Mouse (Mus musculus) MEL (cell line): Measurements from ENCODE around the gene Ndufv1. TPM values are rescaled to one million over a fixed set of nuclear protein-coding genes. Genes with fewer than 3 reads are reported as not detected.
A peak's percentile ranks its signal among the peaks of the same experiment; 100 is the strongest.

Experiments
- DNase-seq: peaks from one replicate; pipeline ENCODE4 v3.0.0; 2011; ENCODE audit warnings: low read depth, low spot score
- H3K27ac ChIP-seq: 2 replicates; pipeline ENCODE4 v1.5.1; 2012; ENCODE audit warnings: low read depth, mild to moderate bottlenecking, control low read depth, low read length, moderate library complexity; ENCODE audit not compliant: control insufficient read depth
- H3K27me3 ChIP-seq, 2 experiments: fragments of 150-350 bp in 1 of 2; sonication (generic) in 1 of 2; 2 replicates each; pipeline ENCODE4 v1.6.1; 2012; ENCODE audit warnings: low read length in 2 of 2, mild to moderate bottlenecking in 2 of 2, improper control_type of control experiment in 1 of 2, moderate library complexity in 1 of 2; ENCODE audit not compliant: insufficient read depth in 2 of 2, control insufficient read depth in 1 of 2
- H3K36me3 ChIP-seq, 2 experiments: 2 replicates each; pipeline ENCODE4 v1.6.1; 2012 to 2014; ENCODE audit warnings: low read length in 2 of 2, improper control_type of control experiment in 1 of 2, inconsistent platforms in 1 of 2, mild to moderate bottlenecking in 1 of 2; ENCODE audit not compliant: insufficient read depth in 2 of 2, control insufficient read depth in 1 of 2
- H3K4me1 ChIP-seq, 2 experiments: fragments of 150-350 bp in 1 of 2; sonication (generic) in 1 of 2; 2 replicates each; pipeline ENCODE4 v1.6.1; 2012; ENCODE audit warnings: low read length in 2 of 2, improper control_type of control experiment in 1 of 2, mild to moderate bottlenecking in 1 of 2; ENCODE audit not compliant: insufficient read depth in 2 of 2, control insufficient read depth in 1 of 2
- H3K4me3 ChIP-seq, 2 experiments: fragments of 150-350 bp in 1 of 2; sonication (generic) in 1 of 2; 2 replicates each; pipeline ENCODE4 v1.5.1; 2012; ENCODE audit warnings: low read depth in 2 of 2, low read length in 2 of 2, mild to moderate bottlenecking in 2 of 2, moderate library complexity in 2 of 2, control low read depth in 1 of 2, improper control_type of control experiment in 1 of 2; ENCODE audit not compliant: control insufficient read depth in 1 of 2, insufficient read depth in 1 of 2
- H3K79me2 ChIP-seq: 2 replicates; pipeline ENCODE4 v1.6.1; 2012; ENCODE audit warnings: mild to moderate bottlenecking, low read length, moderate library complexity; ENCODE audit not compliant: control insufficient read depth, poor library complexity, insufficient read depth
- H3K9ac ChIP-seq: 2 replicates; pipeline ENCODE4 v1.6.1; 2012; ENCODE audit warnings: low read depth, mild to moderate bottlenecking, control low read depth, low read length, moderate library complexity; ENCODE audit not compliant: control insufficient read depth, poor library complexity, severe bottlenecking
- H3K9me3 ChIP-seq: fragments of 150-350 bp; sonication (generic); replicated peaks from 2 replicates; pipeline ENCODE4 v1.6.1; 2012; ENCODE audit warnings: mild to moderate bottlenecking, low read length, improper control_type of control experiment, moderate library complexity; ENCODE audit not compliant: insufficient read depth
- CHD1 ChIP-seq: IDR thresholded peaks from 2 replicates; pipeline ENCODE4 v1.6.1; 2012; ENCODE audit warnings: low read depth, mild to moderate bottlenecking, inconsistent platforms, low read length, improper control_type of control experiment
- CTCF ChIP-seq, 3 experiments: IDR thresholded peaks in 2 of 3; conservative IDR thresholded peaks in 1 of 3; 2 replicates each; pipeline ENCODE4 v1.5.1; 2011 to 2012; ENCODE audit warnings: low read length in 3 of 3, low read depth in 2 of 3, mild to moderate bottlenecking in 2 of 3, improper control_type of control experiment in 1 of 3, inconsistent platforms in 1 of 3, mixed read lengths in 1 of 3, moderate library complexity in 1 of 3; ENCODE audit not compliant: control insufficient read depth in 1 of 3, insufficient read depth in 1 of 3, poor library complexity in 1 of 3, severe bottlenecking in 1 of 3
- E2F4 ChIP-seq: IDR thresholded peaks from 2 replicates; pipeline ENCODE4 v1.6.1; 2011; ENCODE audit warnings: low read depth, low read length, improper control_type of control experiment, borderline replicate concordance
- ELF1 ChIP-seq: IDR thresholded peaks from 2 replicates; pipeline ENCODE4 v1.6.1; 2014; ENCODE audit warnings: low read depth, mild to moderate bottlenecking, inconsistent platforms, low read length, improper control_type of control experiment, moderate library complexity
- EP300 ChIP-seq, 2 experiments: IDR thresholded peaks; 2 replicates each; pipeline ENCODE4 v1.6.1; 2011; ENCODE audit warnings: improper control_type of control experiment in 2 of 2, low read length in 2 of 2, low read depth in 1 of 2, mild to moderate bottlenecking in 1 of 2
- GATA1 ChIP-seq: IDR thresholded peaks from 2 replicates; pipeline ENCODE4 v1.6.1; 2011; ENCODE audit warnings: low read depth, low read length, improper control_type of control experiment
- MEF2A ChIP-seq: IDR thresholded peaks from 2 replicates; pipeline ENCODE4 v1.6.1; 2014; ENCODE audit warnings: low read depth, mild to moderate bottlenecking, inconsistent platforms, low read length, improper control_type of control experiment; ENCODE audit not compliant: poor library complexity, insufficient replicate concordance, severe bottlenecking; ENCODE audit errors: extremely low read depth
- MXI1 ChIP-seq: IDR thresholded peaks from 2 replicates; pipeline ENCODE4 v1.6.1; 2011; ENCODE audit warnings: mild to moderate bottlenecking, low read depth, low read length, improper control_type of control experiment
- MYB ChIP-seq: IDR thresholded peaks from 2 replicates; pipeline ENCODE4 v1.6.1; 2011; ENCODE audit warnings: mild to moderate bottlenecking, low read depth, low read length, improper control_type of control experiment
- MYC ChIP-seq: IDR thresholded peaks from 2 replicates; pipeline ENCODE4 v1.6.1; 2011; ENCODE audit warnings: low read depth, mild to moderate bottlenecking, low read length, improper control_type of control experiment, moderate library complexity
- NELFE ChIP-seq: IDR thresholded peaks from 2 replicates; pipeline ENCODE4 v1.6.1; 2011; ENCODE audit warnings: low read depth, low read length, improper control_type of control experiment
- NRF1 ChIP-seq: IDR thresholded peaks from 2 replicates; pipeline ENCODE4 v1.6.1; 2014; ENCODE audit warnings: low read depth, mild to moderate bottlenecking, inconsistent platforms, low read length, improper control_type of control experiment, moderate library complexity; ENCODE audit not compliant: poor library complexity, insufficient read depth, severe bottlenecking
- POLR2AphosphoS2 ChIP-seq: IDR thresholded peaks from 2 replicates; pipeline ENCODE4 v1.6.1; 2011; ENCODE audit warnings: low read length, improper control_type of control experiment
- TCF12 ChIP-seq: IDR thresholded peaks from 2 replicates; pipeline ENCODE4 v1.6.1; 2014; ENCODE audit warnings: low read depth, mild to moderate bottlenecking, inconsistent platforms, low read length, improper control_type of control experiment, moderate library complexity
- USF1 ChIP-seq: IDR thresholded peaks from 2 replicates; pipeline ENCODE4 v1.6.1; 2014; ENCODE audit warnings: low read depth, mild to moderate bottlenecking, inconsistent platforms, low read length, improper control_type of control experiment, moderate library complexity
- USF2 ChIP-seq, 2 experiments: IDR thresholded peaks; 2 replicates each; pipeline ENCODE4 v1.6.1; 2011 to 2012; ENCODE audit warnings: improper control_type of control experiment in 2 of 2, low read length in 2 of 2, borderline replicate concordance in 1 of 2, inconsistent platforms in 1 of 2, low read depth in 1 of 2, mild to moderate bottlenecking in 1 of 2; ENCODE audit not compliant: insufficient read depth in 1 of 2
- polyA plus RNA-seq, 2 experiments: library from polyadenylated mRNA; stranded (reverse) in 1 of 2; unstranded in 1 of 2; fragments of >175 nt in 1 of 2; fragments of >200 nt in 1 of 2; gene quantifications; 2 replicates each; pipeline versions ENCODE4 v1.2.1 to v1.2.4; 2012; ENCODE audit warnings: low replicate concordance in 2 of 2, low read depth in 1 of 2; ENCODE audit not compliant: insufficient read length in 2 of 2, insufficient read depth in 1 of 2, missing spikeins in 1 of 2
- total RNA-seq: library from RNA; depleted of rRNA; stranded (reverse); fragments of 300-350 nt; gene quantifications from 2 replicates; pipeline ENCODE4 v1.2.3, GENCODE M21; 2012

Ndufv1 gene
- total and polyA plus RNA-seq, 3 experiments = 218 to 267 TPM; not detected in 1

GRCm38 (mm10) chr19:3991562-3991961 lies 21.0 kb downstream of the Ndufv1 start:
- peaks cover 3 to 8% of the 10 kb centered on the region in 2 experiments for H3K27me3 ChIP-seq
- no peak overlapping the region for H3K27ac ChIP-seq
- DNase-seq = no peak
- no peak overlapping the region for H3K9ac ChIP-seq
- H3K4me1 ChIP-seq = peaks cover 0 to 6% of the 10 kb centered on the region in 2 experiments; a peak in 2 of 4 replicates
- H3K4me3 ChIP-seq = no peak overlapping the region
- H3K9me3 ChIP-seq = no peaks in the 10 kb centered on the region
- H3K79me2 ChIP-seq = no peaks in the 10 kb centered on the region
- TF ChIP-seq CHD1 = no peak
- TF ChIP-seq CTCF (IDR thresholded peaks at IDR 0.05 in 2 of 3, conservative IDR thresholded peaks at IDR 0.05 in 1 of 3; ENCODE audit: control insufficient read depth in 1 of 3, insufficient read depth in 1 of 3, low read depth in 2 of 3, low read length in 3 of 3, poor library complexity in 1 of 3, severe bottlenecking in 1 of 3) = no peak
- no peak for TF ChIP-seq POLR2AphosphoS2
- no peak for TF ChIP-seq USF1
- TF ChIP-seq USF2 (IDR thresholded peaks at IDR 0.05; ENCODE audit: borderline replicate concordance in 1 of 2, insufficient read depth in 1 of 2, low read depth in 1 of 2, low read length in 2 of 2) = no peak
- TF ChIP-seq NRF1 = no peak
- no peak for TF ChIP-seq MEF2A
- no peak for TF ChIP-seq GATA1
- TF ChIP-seq TCF12 = no peak
- H3K36me3 ChIP-seq = no peaks in the 10 kb centered on the region; a peak in 1 of 4 replicates

- Histone ChIP-seq H3K9ac (no peak overlapping the region), H3K36me3 (no peaks in the 10 kb centered on the region; a peak in 1 of 4 replicates), H3K27ac (no peak overlapping the region), H3K79me2 (no peaks in the 10 kb centered on the region), H3K4me1 (peaks cover 0 to 8% of the 10 kb centered on the region in 2 experiments; a peak in 2 of 4 replicates), H3K4me3 (no peak overlapping the region), H3K9me3 (no peaks in the 10 kb centered on the region), H3K27me3 (peaks cover 3 to 8% of the 10 kb centered on the region in 2 experiments)
- DNase-seq = no peak
- no peak for TF ChIP-seq GATA1
These were observed 21.8 kb downstream of the Ndufv1 start for GRCm38 (mm10) chr19:3990804-3991203.

- Histone ChIP-seq H3K9me3 (no peaks in the 10 kb centered on the region), H3K36me3 (no peaks in the 10 kb centered on the region; a peak in 1 of 4 replicates), H3K4me1 (peaks cover 0 to 8% of the 10 kb centered on the region in 2 experiments; a peak in 2 of 4 replicates), H3K27me3 (peaks cover 2 to 4% of the 10 kb centered on the region in 2 experiments; a peak in 3 of 4 replicates), H3K79me2 (no peaks in the 10 kb centered on the region), H3K27ac (no peak overlapping the region), H3K4me3 (no peak overlapping the region), H3K9ac (no peak overlapping the region)
- DNase-seq = peak; percentile 32
- TF ChIP-seq ELF1 (no peak), MYC (no peak), MYB (no peak), NELFE (no peak), CTCF (IDR thresholded peaks at IDR 0.05 in 2 of 3, conservative IDR thresholded peaks at IDR 0.05 in 1 of 3; ENCODE audit: control insufficient read depth in 1 of 3, insufficient read depth in 1 of 3, low read depth in 2 of 3, low read length in 3 of 3, poor library complexity in 1 of 3, severe bottlenecking in 1 of 3) (peak; percentile 27 to 45 (median 38)), MXI1 (no peak), E2F4 (no peak), EP300 (IDR thresholded peaks at IDR 0.05; ENCODE audit: low read depth in 1 of 2, low read length in 2 of 2) (no peak)
These were observed 23.9 kb downstream of the Ndufv1 start for GRCm38 (mm10) chr19:3988750-3989149.
